Mouse (Mus musculus): ENCODE results near the gene Fbxo44. TPM values are rescaled to one million over a fixed set of nuclear protein-coding genes. Genes with fewer than 3 reads are reported as not detected.

Fbxo44 gene
- polyA plus RNA-seq, 1 experiment from 2014 or later = 86.5 TPM

DNA sequence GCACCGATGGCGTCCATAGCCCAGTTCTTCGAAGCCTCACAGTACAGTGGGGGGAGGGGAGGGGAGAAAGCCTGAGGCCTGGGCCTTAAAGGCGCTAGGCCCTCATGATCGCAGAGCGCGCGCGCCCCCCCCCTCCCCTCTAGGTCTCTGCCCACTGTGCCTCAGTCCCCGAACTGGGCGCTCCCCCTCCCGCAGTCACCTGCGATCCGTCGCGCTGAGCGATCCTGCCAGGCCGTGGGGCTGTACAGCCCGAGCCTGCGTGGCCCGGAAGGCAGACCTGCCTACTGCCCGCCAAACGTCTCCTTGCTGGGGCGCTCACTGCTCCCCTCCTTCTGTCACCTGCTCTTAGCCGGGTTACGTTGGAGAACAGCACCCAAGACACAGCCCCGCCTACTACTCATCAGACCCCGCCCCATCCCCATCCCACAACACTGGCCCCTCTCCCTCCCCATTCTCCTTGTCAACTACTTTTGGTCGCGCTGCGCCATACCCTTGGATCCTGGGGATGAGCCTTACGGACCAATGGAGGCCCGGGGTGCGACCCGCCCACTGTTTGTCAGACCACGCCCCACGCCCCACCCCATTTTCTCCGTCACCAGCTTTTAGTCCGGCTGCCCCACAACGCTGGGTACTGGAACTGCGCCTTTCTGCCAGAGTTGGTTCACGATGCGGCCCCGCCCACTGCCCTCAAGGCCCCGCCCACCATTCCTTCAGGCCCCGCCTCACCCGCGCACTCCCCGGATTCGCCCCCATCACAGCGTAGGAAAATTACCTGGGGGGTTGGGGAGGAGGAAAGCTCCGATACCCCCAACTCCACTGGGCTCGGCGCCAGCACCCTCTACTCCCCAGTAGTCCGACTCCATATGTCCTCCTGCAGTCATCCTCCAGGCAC lies 492 bp downstream of the Fbxo44 start:
- Histone ChIP-seq H3K27ac (peak overlapping the region; percentile 95), H3K36me3 (peaks cover 38% of the 10 kb centered on the region), H3K4me3 (peak overlapping the region; percentile 81), H3K27me3 (ENCODE audit: insufficient read depth, poor library complexity, severe bottlenecking) (peaks cover 55% of the 10 kb centered on the region), H3K4me1 (replicated peaks) (peaks cover 61% of the 10 kb centered on the region), H3K9me3 (no peaks in the 10 kb centered on the region)
- peak; percentile 98 for DNase-seq (ENCODE audit: low spot score)
- under 1% methylated on average over 55 of the region's 55 CpGs for WGBS

DNA sequence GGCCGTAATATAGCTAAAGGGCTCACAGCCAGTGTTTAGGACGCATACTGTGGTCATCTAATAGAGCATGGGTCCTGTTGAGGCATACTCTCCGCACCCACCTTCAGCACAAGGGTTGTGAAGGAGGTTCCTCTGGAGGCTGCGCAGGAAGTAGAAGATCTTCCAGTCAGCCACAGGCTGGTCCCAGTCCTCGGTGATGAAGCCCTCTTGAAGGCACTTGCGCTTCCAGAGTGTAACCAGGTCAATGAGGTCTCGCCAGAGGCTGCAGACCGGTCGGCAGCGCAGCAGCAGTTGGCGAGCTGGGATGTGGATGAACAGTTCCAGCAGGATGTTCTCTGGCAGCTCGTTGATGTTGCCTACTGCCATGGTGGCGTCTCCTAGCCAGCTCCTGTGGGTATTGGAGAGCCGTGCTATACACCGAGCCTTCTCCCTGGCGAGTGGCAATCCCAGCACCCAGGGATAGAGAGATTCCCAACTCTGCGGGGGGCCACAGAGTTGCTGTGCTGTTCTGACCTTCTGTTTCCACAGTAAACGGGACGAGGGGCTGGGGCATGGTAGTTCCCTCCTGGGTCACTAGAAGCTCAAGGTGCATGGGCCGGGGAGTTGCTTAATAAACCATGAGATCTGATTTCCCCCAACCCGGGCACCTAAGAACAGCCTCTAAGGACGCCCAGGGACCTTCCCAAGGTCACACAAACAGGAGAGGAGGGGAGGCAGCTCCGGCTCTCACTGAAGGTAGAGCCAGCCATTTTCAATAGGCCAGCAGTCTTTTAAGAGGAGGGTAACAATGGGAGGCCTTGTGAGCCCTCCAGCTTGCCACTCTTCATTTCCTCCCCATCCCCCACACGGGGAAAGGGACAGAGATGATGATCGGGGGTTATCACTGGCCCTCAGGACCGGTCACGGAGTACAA lies 1.6 kb downstream of the Fbxo44 start:
- Histone ChIP-seq H3K27ac (peak overlapping the region; percentile 95), H3K27me3 (ENCODE audit: insufficient read depth, poor library complexity, severe bottlenecking) (peaks cover 44% of the 10 kb centered on the region), H3K9me3 (no peaks in the 10 kb centered on the region), H3K4me1 (replicated peaks) (peaks cover 50% of the 10 kb centered on the region), H3K36me3 (peaks cover 49% of the 10 kb centered on the region), H3K4me3 (peak overlapping the region; percentile 81)
- 24% methylated on average over 27 of the region's 27 CpGs for WGBS
- peak; percentile 60 for DNase-seq (ENCODE audit: low spot score)

DNA sequence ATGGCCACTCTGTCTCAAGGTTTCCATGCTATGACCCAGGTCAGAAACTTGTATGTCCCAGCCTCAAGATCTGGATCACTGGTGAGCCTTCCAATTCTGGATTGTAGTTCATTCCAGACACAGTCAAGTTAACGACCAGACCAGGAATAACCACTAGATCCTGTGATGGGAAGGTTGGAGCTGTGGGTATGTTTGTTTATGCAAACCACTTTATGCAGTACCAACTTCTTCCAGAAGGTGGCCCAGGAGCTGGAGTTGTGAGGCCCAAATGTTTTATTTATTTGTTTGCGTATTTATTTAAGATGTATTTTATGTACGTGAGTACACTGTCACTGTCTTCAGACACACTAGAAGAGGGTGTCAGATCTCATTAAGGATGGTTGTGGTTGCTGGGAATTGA lies 5.3 kb downstream of the Fbxo44 start:
- H3K36me3 ChIP-seq = peaks cover 63% of the 10 kb centered on the region
- H3K27ac ChIP-seq = no peak overlapping the region
- no peak overlapping the region for H3K4me3 ChIP-seq
- H3K27me3 ChIP-seq (ENCODE audit: insufficient read depth, poor library complexity, severe bottlenecking) = peaks cover 7% of the 10 kb centered on the region
- H3K9me3 ChIP-seq = no peaks in the 10 kb centered on the region
- peaks cover 52% of the 10 kb centered on the region for H3K4me1 ChIP-seq (replicated peaks)
- no peak for DNase-seq (ENCODE audit: low spot score)
- WGBS = 70% methylated on average over 3 of the region's 3 CpGs

DNA sequence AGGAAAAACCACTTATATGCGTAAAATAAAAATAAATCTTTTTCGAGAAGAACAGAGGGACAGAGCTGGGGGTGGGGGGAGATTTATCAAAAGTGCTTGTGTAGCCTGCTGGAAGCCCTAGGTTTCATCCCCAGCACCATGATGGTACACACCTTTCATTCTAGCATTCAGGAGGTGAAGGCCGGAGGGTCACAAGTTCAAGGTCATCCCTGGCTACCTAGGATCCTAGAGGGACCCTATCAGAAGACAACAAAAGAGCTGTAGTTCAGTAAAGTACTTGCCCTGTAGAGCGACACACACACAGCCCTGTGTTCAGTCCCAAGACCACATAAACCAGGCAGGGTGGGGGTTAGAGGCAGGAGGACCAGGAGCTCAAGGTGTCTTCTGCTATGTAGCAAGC lies 6.3 kb downstream of the Fbxo44 start:
- peaks cover 7% of the 10 kb centered on the region; the same call in 1 of the 2 replicates for H3K27me3 ChIP-seq (ENCODE audit: insufficient read depth, poor library complexity, severe bottlenecking)
- no peak overlapping the region for H3K27ac ChIP-seq
- H3K36me3 ChIP-seq = peaks cover 67% of the 10 kb centered on the region
- DNase-seq (ENCODE audit: low spot score) = no peak
- H3K4me3 ChIP-seq = no peak overlapping the region
- peaks cover 51% of the 10 kb centered on the region for H3K4me1 ChIP-seq (replicated peaks)
- 91% methylated on average over 4 of the region's 4 CpGs for WGBS
- no peaks in the 10 kb centered on the region for H3K9me3 ChIP-seq

DNA sequence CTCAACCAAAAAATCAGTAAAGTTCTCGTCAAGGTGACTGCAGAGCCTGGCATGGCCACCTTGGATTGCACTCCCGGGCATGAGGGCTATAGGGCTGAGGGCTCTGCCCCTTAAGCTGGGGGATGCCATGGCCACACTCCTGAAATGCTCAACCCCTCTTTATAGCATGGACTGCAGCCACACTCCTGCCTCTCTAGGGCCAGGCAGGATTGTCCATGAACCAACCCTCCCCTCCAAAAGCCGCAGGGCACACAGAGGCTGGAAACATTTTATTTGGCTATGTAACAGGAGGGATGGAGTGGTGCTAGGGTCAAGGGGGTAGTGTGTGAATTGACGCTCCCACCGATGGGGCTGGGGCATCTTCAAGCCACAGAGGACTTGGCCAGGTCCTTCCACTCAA lies 7.7 kb downstream of the Fbxo44 start:
- DNase-seq (ENCODE audit: low spot score) = no peak
- 85% methylated on average over 5 of the region's 5 CpGs for WGBS
- H3K27ac ChIP-seq = no peak overlapping the region; the same call in 1 of the 2 replicates
- H3K36me3 ChIP-seq = peaks cover 70% of the 10 kb centered on the region
- H3K4me1 ChIP-seq (replicated peaks) = peaks cover 40% of the 10 kb centered on the region
- H3K27me3 ChIP-seq (ENCODE audit: insufficient read depth, poor library complexity, severe bottlenecking) = no peaks in the 10 kb centered on the region
- H3K9me3 ChIP-seq = no peaks in the 10 kb centered on the region
- H3K4me3 ChIP-seq = no peak overlapping the region; the same call in 1 of the 2 replicates

DNA sequence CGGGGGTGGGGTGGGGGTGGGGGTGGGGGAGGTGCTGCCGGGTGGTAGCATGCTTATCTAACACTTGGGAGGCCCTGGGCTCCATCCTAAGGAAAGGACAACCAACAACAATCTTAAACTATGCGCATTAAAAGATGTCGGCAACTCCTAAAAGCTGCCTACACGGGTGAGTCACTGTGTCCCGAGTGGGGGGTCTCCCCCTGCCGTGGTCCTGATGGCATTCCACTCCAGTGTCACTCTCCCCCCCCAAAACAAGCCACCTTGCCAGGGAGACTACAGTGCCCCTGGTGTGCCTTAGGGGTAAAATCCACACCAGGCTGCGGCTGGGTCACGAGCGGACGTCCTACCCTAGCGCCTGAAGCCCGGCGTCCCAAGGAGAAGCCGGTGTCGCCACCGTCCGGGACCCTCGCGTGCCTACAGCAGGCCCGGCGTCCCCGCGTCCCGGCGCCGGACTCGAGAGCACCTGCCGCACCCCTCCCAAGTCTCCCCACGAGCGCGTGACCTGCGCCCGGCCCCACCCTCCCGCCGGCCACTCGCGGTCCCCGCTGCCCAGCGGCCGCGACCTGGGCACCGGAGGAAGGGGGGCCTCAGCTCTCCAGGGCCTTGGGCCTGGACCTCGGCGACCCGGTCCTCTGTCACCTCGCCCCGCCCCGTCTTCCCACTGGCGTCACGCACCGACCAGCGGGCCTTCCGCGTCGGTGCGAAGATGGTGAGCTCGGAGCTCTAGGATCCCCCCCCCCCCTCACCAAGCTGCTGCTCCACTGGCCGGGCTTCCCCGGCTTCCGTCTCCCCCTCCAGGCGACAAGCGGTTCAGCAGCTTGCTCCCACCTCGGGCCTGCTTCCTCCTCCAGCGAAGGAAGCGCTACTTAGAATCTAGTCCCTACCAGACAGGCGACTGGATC lies 8.8 kb downstream of the Fbxo44 start, which contains the start of gene Fbxo6:
TSS of gene Fbxo6 (minus strand) at position 874 of the 902 bp plus-strand sequence.
- DNase-seq (ENCODE audit: low spot score) = peak; percentile 88

DNA sequence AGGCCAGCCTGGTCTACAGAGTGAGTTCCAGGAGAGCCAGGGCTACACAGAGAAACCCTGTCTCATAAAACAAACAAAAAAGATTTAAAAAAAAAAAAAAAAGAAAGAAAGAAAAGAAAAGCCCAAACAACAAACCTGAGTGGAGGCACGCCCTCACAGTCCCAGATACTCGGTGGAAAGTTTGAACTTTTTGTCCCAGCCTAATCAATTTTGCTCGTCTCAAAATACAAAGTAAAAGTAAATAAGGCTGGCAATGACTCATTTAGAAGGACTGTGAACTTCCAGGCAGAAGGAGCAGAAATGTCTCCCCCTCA lies 9.4 kb downstream of the Fbxo44 start:
- H3K27ac ChIP-seq = peak overlapping the region; percentile 92
- H3K9me3 ChIP-seq = no peaks in the 10 kb centered on the region
- H3K4me3 ChIP-seq = peak overlapping the region; percentile 69
- peaks cover 70% of the 10 kb centered on the region for H3K36me3 ChIP-seq
- WGBS = 65% methylated on average over 3 of the region's 3 CpGs
- DNase-seq (ENCODE audit: low spot score) = no peak
- no peaks in the 10 kb centered on the region for H3K27me3 ChIP-seq (ENCODE audit: insufficient read depth, poor library complexity, severe bottlenecking)
- peaks cover 36% of the 10 kb centered on the region for H3K4me1 ChIP-seq (replicated peaks)

More for the DNA sequence above, 8.8 kb downstream of the Fbxo44 start, which contains the start of gene Fbxo6:
- Histone ChIP-seq H3K27ac (peak within 1 kb of the TSS; percentile 92), H3K4me3 (peak within 1 kb of the TSS; percentile 69), H3K27me3 (ENCODE audit: insufficient read depth, poor library complexity, severe bottlenecking) (no peaks in the 10 kb centered on the region), H3K36me3 (peaks cover 70% of the 10 kb centered on the region), H3K9me3 (no peaks in the 10 kb centered on the region), H3K4me1 (replicated peaks) (peaks cover 36% of the 10 kb centered on the region)
- 1% methylated on average over 67 of the region's 67 CpGs for WGBS

DNA sequence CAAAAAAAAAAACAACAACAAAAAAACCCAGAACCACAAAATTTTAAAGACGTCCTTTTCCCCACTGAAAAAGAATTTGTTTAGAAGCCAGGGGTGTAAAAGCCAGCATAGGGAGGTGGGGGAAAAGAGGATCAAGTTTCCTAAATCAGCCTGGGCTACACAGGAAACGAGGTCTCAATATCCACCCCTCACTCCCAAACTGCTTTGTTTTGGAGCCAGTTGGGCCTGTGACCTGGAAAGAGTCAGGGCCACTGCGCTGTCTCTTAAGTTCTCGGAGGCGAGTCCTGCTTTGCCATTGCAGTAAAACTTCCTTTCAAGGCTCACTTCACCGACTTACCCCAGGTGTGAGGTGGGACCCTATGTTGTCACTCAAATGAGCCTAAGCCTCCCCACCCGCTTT lies 10.0 kb downstream of the Fbxo44 start:
- WGBS = 46% methylated on average over 7 of the region's 7 CpGs
- H3K4me1 ChIP-seq (replicated peaks) = peaks cover 36% of the 10 kb centered on the region

DNA sequence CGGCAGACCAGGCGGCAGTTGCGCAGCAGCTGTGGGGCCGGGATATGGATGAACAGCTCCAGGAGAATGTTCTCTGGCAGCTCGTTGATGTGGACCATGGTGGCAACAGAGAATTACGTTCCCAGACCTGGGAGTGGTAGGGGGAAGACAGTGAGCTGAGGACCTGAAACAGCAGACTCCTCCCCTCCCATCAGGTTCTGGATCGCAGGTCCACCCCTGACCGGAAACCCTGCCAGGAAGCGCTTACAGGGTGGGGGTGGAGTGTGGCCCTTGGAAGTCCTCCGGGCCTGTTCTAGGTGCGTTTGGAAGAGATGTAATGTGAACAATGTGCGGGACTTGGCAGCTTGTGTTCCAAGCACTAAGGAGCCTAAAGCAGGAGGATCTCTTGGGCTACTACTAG lies 10.7 kb downstream of the Fbxo44 start:
- peaks cover 36% of the 10 kb centered on the region for H3K4me1 ChIP-seq (replicated peaks)
- no peak overlapping the region for H3K4me3 ChIP-seq
- 67% methylated on average over 12 of the region's 12 CpGs for WGBS
- no peak for DNase-seq (ENCODE audit: low spot score)
- H3K36me3 ChIP-seq = peaks cover 70% of the 10 kb centered on the region
- no peaks in the 10 kb centered on the region for H3K9me3 ChIP-seq
- peak overlapping the region; percentile 45; the same call in 1 of the 2 replicates for H3K27ac ChIP-seq
- no peaks in the 10 kb centered on the region for H3K27me3 ChIP-seq (ENCODE audit: insufficient read depth, poor library complexity, severe bottlenecking)

More for the DNA sequence above, 10.0 kb downstream of the Fbxo44 start:
- H3K4me3 ChIP-seq = no peak overlapping the region
- H3K9me3 ChIP-seq = no peaks in the 10 kb centered on the region
- no peaks in the 10 kb centered on the region for H3K27me3 ChIP-seq (ENCODE audit: insufficient read depth, poor library complexity, severe bottlenecking)
- no peak for DNase-seq (ENCODE audit: low spot score)
- peak overlapping the region; percentile 29; the same call in 1 of the 2 replicates for H3K27ac ChIP-seq
- peaks cover 70% of the 10 kb centered on the region for H3K36me3 ChIP-seq

DNA sequence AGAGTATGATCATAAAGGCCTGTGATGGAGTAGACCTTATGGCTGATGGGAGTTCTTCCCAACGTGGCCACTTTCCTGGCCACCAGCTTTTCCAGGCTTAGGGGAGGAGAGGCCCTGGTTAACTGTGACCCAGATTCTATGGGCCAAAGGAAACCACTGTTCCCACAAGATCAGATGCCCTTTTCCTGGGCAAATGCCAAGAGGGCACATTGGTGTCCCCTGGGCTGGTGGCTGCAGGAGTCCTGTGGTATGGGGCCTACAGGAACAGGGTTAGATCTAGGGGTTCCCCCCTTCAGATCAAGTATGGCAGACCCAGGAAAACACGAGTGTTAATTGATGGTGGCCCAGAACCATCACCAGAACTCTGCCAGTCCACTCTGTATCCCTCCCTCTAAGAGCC lies 12.6 kb downstream of the Fbxo44 start:
- Histone ChIP-seq H3K4me3 (no peak overlapping the region), H3K27me3 (ENCODE audit: insufficient read depth, poor library complexity, severe bottlenecking) (no peaks in the 10 kb centered on the region), H3K36me3 (peaks cover 65% of the 10 kb centered on the region), H3K27ac (no peak overlapping the region), H3K4me1 (replicated peaks) (peaks cover 37% of the 10 kb centered on the region), H3K9me3 (no peaks in the 10 kb centered on the region)
- no peak for DNase-seq (ENCODE audit: low spot score)
- 88% methylated on average over 2 of the region's 2 CpGs for WGBS

DNA sequence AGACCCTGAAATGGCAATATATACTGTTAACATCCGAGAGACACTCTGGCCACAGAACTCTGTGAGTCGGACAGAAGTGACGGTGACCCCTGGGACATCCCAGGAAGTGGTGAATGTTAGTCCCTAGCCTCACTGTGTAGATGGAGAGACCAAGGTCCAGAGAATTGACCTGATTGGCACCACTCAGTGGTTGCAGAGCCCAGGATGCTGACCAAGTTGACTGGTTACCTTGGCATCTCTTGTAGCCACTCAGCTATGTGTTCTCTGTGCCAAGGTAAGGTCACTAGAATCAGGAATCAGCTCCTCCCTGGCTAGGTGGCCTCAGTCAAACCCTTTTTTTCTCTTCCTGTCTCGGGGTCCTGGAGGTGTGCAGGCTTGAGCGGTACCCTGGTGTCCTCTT lies 16.6 kb downstream of the Fbxo44 start:
- Histone ChIP-seq H3K4me1 (replicated peaks) (peaks cover 22% of the 10 kb centered on the region; the same call in 1 of the 2 replicates), H3K27ac (no peak overlapping the region), H3K4me3 (no peak overlapping the region), H3K27me3 (ENCODE audit: insufficient read depth, poor library complexity, severe bottlenecking) (peaks cover 5% of the 10 kb centered on the region), H3K36me3 (peaks cover 55% of the 10 kb centered on the region), H3K9me3 (no peaks in the 10 kb centered on the region)
- no peak for DNase-seq (ENCODE audit: low spot score)
- WGBS = 86% methylated on average over 5 of the region's 5 CpGs

Measured in hindbrain, embryonic 10.5 days (tissue).